Mouse (Mus musculus): ENCODE results near the gene Dlst. TPM values are rescaled to one million over a fixed set of nuclear protein-coding genes. Genes with fewer than 3 reads are reported as not detected.

Dlst gene
- polyA plus RNA-seq, 1 experiment: 157 TPM

DNA sequence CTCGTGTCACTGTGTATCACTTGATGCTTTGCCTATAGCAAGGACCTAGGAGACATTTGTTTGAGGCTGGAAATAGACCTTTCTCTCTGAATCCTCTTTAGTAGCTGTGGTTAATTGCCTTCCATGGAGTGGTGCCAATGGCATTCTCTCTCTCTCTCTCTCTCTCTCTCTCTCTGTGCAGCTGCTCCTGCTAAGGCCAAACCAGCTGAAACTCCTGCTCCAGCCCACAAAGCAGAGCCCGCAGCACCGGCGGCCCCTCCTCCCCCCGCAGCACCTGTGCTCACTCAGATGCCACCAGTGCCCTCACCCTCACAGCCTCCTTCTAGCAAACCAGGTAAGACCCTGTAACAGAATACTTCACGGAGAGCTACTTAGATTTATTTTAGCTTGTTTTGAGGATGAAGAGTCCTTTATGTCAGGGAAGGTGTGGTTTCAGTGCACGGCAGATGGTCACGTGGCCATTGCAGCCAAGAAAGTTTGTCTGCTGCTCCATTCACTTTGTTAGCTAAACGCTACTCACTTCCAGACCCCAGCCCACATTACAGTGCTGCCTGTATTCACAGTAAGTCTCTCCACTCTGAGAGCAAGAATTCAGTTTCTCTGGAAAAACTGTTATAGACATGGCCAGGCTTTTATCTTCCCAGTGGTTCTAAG, 11.3 kb downstream of the Dlst start:
- no peak for TF ChIP-seq CTCF (IDR thresholded peaks at IDR 0.05; ENCODE audit: borderline replicate concordance, extremely low read depth, insufficient read depth, insufficient read length)
- no peak for TF ChIP-seq POLR2A (IDR thresholded peaks at IDR 0.05; ENCODE audit: borderline replicate concordance, extremely low read depth, insufficient read depth, insufficient read length, poor library complexity, severe bottlenecking)
- peak; percentile 60 for DNase-seq (ENCODE audit: low read depth)

DNA sequence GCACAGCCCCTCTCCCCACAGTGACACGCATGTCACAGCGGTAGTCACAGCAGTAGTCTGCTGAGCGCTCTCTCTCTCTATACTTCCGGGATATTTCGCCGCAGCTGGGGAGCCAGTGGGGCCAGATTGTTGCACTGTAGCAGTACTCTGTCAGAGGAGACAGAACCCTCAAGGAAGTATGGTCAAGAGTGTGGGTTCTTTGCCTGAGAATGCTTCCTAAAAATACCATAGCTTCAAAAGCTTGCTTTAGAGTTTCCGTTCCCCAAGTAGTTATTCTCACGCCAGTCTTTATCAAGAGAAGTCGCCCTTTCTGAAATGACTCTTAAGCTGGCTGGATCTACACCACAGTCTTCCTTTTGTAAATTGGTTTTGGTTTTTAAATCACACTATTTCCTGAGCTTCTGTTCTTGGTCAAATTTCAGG, 12.5 kb downstream of the Dlst start:
- no peak for DNase-seq (ENCODE audit: low read depth)
- TF ChIP-seq CTCF (IDR thresholded peaks at IDR 0.05; ENCODE audit: borderline replicate concordance, extremely low read depth, insufficient read depth, insufficient read length): no peak
- TF ChIP-seq POLR2A (IDR thresholded peaks at IDR 0.05; ENCODE audit: borderline replicate concordance, extremely low read depth, insufficient read depth, insufficient read length, poor library complexity, severe bottlenecking): no peak

DNA sequence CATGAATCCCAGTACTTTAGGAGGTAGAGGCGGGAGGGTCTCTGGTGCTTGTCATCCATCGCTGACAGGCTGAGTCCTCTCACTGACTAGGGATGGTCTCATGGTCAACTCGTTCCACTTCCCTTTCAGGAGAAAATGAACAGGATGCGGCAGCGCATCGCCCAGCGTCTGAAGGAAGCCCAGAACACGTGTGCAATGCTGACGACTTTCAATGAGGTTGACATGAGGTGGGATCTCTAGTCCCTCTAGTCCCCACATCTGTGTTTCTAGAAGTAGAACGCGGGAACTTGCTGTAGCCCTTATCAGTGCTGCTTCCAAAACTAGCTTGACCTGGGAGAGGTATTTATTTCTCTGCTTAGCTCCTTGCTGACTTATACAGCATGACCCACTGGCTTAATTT, 13.0 kb downstream of the Dlst start:
- TF ChIP-seq CTCF (IDR thresholded peaks at IDR 0.05; ENCODE audit: borderline replicate concordance, extremely low read depth, insufficient read depth, insufficient read length) (no peak), POLR2A (IDR thresholded peaks at IDR 0.05; ENCODE audit: borderline replicate concordance, extremely low read depth, insufficient read depth, insufficient read length, poor library complexity, severe bottlenecking) (no peak)

DNA sequence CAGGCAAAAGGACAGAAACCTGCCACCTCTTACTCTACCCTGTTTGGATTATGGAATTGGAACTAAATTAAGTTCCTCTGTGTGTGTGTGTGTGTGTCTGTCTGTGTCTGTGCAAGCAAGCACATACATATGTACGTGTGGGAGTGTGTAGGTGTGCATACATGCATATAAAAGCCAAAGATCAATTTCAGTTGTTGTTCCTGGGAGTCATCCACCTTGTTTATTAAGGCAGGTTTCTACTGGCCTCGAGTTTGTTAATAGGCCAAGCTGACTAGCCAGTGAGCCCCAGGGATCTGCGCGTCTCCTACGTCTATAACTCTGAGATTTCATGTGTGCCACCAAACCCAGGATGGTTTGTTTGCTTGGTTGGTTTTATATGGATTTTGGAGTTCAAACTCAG, 14.1 kb downstream of the Dlst start:
- TF ChIP-seq POLR2A (IDR thresholded peaks at IDR 0.05; ENCODE audit: borderline replicate concordance, extremely low read depth, insufficient read depth, insufficient read length, poor library complexity, severe bottlenecking): no peak
- no peak for TF ChIP-seq CTCF (IDR thresholded peaks at IDR 0.05; ENCODE audit: borderline replicate concordance, extremely low read depth, insufficient read depth, insufficient read length)
- DNase-seq (ENCODE audit: low read depth): no peak

More for the DNA sequence above, 13.0 kb downstream of the Dlst start:
- no peak for DNase-seq (ENCODE audit: low read depth)

GRCm38 (mm10) chr12:85126986-85127603, 16.5 kb downstream of the Dlst start:
- TF ChIP-seq CTCF (IDR thresholded peaks at IDR 0.05; ENCODE audit: borderline replicate concordance, extremely low read depth, insufficient read depth, insufficient read length) (no peak), POLR2A (IDR thresholded peaks at IDR 0.05; ENCODE audit: borderline replicate concordance, extremely low read depth, insufficient read depth, insufficient read length, poor library complexity, severe bottlenecking) (no peak)
- DNase-seq (ENCODE audit: low read depth): peak; percentile 49

- DNase-seq (ENCODE audit: low read depth): no peak
- TF ChIP-seq CTCF (IDR thresholded peaks at IDR 0.05; ENCODE audit: borderline replicate concordance, extremely low read depth, insufficient read depth, insufficient read length): no peak
- TF ChIP-seq POLR2A (IDR thresholded peaks at IDR 0.05; ENCODE audit: borderline replicate concordance, extremely low read depth, insufficient read depth, insufficient read length, poor library complexity, severe bottlenecking): no peak
These were observed 18.9 kb downstream of the Dlst start for GRCm38 (mm10) chr12:85129426-85129978.

GRCm38 (mm10) chr12:85131361-85131760, 20.7 kb downstream of the Dlst start:
- DNase-seq (ENCODE audit: low read depth): no peak
- TF ChIP-seq POLR2A (IDR thresholded peaks at IDR 0.05; ENCODE audit: borderline replicate concordance, extremely low read depth, insufficient read depth, insufficient read length, poor library complexity, severe bottlenecking) (no peak), CTCF (IDR thresholded peaks at IDR 0.05; ENCODE audit: borderline replicate concordance, extremely low read depth, insufficient read depth, insufficient read length) (no peak)

GRCm38 (mm10) chr12:85134043-85134794, 23.6 kb downstream of the Dlst start:
- no peak for DNase-seq (ENCODE audit: low read depth)
- TF ChIP-seq CTCF (IDR thresholded peaks at IDR 0.05; ENCODE audit: borderline replicate concordance, extremely low read depth, insufficient read depth, insufficient read length) (no peak), POLR2A (IDR thresholded peaks at IDR 0.05; ENCODE audit: borderline replicate concordance, extremely low read depth, insufficient read depth, insufficient read length, poor library complexity, severe bottlenecking) (no peak)

GRCm38 (mm10) chr12:85135513-85136470, 25.2 kb downstream of the Dlst start:
- DNase-seq (ENCODE audit: low read depth): no peak
- TF ChIP-seq POLR2A (IDR thresholded peaks at IDR 0.05; ENCODE audit: borderline replicate concordance, extremely low read depth, insufficient read depth, insufficient read length, poor library complexity, severe bottlenecking) (no peak), CTCF (IDR thresholded peaks at IDR 0.05; ENCODE audit: borderline replicate concordance, extremely low read depth, insufficient read depth, insufficient read length) (no peak)

- no peak; the same call in 1 of the 2 replicates for TF ChIP-seq CTCF (IDR thresholded peaks at IDR 0.05; ENCODE audit: borderline replicate concordance, extremely low read depth, insufficient read depth, insufficient read length)
- no peak for TF ChIP-seq POLR2A (IDR thresholded peaks at IDR 0.05; ENCODE audit: borderline replicate concordance, extremely low read depth, insufficient read depth, insufficient read length, poor library complexity, severe bottlenecking)
- DNase-seq (ENCODE audit: low read depth): no peak
These were observed 26.0 kb downstream of the Dlst start for GRCm38 (mm10) chr12:85136627-85137026.
